Mouse (Mus musculus): ENCODE measurements around the gene Ap1b1.
"Not testable (repeated sequence)": the region's sequence is repeated elsewhere in the genome, so short reads cannot be mapped to it uniquely, and the experiment has no call there.

Ap1b1 gene

DNA sequence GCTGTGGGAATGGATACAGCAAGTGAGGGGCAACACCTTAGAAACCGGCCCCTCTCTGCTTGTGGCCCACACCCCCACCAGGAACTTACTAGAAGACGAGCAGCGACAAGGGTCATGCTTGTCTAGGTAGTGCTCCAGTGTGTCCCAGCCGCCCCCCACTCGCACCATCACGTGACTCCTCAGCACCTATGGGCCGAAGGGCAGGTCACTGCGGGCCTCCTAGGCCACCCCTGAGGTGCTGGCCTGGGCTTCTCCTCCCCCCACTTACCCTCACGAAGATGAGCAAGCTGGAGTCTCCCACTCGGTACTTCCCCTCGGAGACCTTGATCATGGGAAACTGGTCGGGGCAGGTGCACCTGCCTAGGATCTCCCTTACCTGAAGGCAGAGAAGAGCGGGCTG is 75.7 kb downstream of the Ap1b1 start:
- peak; percentile 3 for DNase-seq (ENCODE audit: low spot score)

DNA sequence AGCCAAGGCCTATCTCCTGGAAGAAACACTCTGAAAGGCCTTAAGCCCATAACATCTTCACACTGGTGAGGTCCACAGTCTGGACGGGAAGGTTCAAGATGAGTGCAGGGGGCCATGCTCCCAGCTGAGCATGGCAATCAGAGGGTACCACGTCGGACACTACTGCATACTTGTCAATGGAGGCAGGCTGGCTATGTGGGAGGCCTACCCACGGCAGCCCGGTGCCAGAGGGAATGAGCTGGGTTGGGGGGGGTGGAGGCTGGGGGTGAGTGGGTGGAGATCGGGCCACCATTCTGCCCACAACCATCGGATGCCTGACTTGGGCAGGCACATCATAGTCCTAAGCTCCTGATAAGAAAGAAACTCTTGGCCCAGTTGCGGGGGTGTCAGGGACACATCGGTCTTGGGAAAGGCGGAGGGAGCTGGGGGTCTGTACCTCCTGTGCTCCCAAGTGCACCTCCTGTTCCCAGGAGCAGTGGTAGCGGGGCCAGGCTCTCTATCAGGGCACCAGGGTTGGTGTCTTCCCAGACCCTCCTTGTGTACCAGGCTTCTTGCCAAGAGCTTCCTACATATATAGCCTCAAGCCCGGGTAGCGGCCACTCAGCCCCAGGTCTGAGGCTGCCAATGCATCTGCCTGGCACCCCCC is 76.4 kb downstream of the Ap1b1 start:
- no peak for DNase-seq (ENCODE audit: low spot score)

DNA sequence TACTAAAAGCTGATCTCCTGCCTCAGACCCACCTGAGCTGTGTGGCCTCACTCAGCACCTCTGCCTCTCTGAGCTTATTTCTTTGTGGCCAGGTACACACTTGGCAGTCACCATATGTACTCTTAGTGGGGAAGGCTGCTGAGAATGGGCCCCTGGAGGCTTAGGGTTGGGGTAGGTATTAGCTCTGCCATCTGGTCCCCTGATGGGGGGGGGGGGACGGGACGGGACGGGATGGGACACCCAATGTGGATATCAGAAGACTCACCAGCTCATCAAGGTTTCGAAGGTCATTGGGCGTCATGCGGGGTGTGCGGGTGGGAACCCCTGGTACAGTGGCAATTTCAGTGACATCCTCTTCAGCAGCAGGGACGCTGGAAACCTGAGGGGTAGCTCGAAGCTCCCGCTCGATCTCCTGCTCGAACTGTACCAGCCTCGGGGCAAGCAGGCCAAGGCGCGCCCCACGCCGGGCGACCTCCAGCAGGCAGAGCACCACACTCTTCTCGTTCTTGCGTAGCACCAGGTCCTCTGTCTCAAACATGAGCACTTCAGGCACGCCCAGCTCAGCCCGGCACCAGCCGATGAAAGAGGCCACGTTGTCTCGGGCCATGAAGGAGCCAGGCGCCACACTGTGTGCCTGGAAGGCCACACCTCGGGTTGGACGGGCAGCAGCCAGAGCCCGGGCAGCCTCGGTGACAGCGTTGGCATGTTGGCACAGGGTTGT is 77.1 kb downstream of the Ap1b1 start:
- DNase-seq (ENCODE audit: low spot score) = no peak

DNA sequence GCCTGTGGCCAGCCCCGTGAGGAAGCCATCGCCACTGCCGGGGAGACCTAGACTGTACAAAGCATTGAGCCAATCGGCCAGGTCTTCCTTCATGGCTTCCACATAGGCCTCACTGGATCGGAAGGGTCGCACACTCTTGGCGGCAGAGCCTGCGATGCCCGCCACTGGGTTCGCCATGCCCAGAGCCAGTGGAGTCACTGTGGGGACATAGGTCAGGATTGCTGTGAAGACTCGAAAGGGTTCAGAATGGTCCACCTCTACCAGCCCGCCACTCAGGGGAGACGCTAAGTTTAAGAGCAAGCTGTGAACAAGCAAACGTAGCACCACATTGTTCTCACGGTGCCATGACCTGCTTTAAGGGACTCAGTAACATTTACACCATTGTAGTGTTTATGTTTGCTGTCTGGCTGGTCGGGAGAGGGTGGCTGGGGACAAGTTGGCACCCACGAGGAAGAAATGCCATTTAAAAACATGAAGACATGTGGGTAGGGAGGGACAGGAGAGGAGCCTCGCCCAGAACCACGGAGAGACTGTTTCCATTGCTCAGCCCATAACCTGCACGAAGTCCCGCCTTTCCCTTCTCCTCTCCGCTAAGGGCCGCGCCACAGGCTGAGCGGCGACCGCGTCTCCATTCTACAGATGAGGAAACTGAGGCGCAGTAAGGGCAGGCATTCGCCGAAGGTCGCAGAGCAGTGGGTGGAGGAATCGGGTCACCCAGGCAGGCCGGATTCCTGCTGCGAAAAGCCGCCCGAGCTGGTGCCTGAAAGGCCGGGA is 77.8 kb downstream of the Ap1b1 start:
- peak; percentile 16 for DNase-seq (ENCODE audit: low spot score)

DNA sequence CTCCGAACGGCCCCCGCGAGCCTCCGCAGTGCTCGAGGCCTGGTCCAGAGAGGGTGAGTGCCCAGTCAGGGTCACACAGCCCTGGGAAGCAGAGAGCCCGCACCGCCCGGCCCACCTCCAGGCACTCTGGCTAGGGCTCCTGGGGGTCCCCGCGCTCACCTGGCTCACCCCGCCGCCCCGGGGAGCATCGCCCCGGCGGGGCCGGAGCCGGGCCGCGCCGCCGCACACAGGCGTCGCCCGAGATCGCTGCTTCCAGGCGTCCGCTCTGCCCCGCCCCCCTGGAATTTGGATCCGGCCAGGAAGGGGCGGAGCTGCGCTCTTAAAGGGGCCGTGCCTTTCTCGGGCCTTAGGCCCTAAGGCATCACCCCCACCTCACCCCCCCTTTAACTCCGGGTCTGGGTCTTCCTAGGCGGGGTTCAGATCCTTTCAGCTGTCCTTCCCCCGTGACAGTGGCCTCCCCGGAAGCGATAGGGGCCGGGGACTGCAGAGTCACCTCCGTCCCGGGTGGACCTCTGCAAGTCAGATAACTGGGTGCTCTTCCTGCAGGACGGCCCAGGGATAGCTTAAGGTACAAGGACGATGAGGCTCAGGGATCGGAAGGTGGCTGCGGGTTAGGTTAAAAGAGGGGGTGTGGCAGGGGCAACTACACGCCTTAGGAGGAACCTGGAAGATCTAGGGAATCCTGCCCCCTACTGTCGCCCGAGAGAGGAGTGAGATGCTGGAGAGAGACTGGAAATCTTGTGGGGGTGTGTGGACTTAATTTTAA is 78.6 kb downstream of the Ap1b1 start, which contains the start of gene Gas2l1:
Gene Gas2l1 (minus strand): TSS at position 272 of the 766 bp plus-strand sequence.
- peak; percentile 90 for DNase-seq (ENCODE audit: low spot score)

DNA sequence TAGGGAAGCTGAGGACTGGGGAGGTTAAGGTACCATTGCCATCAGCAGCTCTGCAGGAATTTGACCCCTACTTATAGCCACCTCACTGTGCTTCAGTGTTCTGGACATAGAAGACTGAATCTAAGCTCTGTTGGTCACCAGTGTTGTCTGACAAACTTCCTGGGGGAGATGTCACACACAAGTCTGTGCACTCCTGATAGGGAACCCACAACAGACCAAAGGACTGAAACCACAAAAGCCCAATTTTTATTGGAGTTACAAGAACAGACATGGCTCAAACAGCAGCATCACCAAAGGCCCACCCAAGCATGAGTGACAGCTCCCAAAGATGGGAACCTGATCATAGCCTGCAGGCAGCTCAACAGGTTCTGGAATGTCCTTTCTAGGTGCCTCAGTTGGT is 80.4 kb downstream of the Ap1b1 start:
- no peak for DNase-seq (ENCODE audit: low spot score)

DNA sequence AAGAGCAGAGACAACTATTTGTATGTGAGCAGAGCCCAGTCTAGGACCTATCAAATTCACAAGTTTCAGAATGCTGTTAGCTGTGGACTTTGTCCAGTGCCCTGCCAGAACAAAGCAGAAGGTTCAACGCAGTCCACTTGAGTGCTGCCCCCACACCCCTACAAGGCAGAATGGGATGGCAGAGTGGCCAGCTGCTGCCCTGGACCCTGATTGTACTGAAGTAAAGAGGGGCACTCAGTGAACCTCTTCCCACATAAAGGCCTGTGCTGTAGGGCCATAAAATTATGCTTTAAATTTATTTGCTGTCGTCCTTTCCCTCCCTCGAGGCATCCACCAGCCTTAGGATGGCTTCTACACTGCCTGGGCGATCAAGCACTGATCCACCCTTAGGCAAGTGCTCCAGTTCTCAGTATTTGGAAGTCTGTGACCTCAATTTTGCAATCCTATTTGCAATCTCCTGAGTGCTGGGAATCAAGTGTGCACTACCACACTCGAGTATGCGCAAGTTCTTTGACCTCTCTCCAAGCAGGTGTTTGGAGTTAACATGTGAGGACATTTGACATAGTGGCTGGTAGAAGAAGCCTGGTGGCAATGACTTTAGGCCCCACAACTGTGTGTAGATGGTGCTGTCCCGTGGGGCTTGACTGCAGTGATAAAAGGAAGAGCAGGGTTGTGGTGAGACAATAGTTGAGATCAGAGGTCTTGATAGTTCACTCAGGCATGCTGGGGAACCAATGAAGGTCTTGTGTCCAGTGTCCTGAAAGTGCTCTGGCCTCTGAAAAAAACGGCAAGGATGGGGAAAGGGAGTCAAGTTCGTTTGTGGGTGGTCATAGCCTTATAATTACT is 81.7 kb downstream of the Ap1b1 start:
- peak; percentile 73 for DNase-seq (ENCODE audit: low spot score)

DNA sequence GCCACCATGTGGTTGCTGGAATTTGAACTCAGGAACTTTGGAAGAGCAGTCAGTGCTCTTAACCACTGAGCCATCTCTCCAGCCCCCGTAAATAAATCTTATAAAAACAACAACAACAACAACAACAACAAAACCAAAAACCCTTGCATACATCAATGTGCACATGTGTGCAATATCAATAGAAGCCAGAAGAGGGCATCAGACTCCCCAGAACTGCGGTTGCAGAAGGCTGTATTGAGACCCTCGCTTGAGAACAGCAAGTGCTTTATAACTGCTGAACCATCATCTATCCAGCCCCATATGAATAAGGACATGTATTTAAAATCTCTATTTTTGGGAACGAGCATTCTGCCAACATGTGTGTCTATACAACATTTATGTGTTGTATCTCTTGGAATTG is 88.3 kb downstream of the Ap1b1 start:
- peak; percentile 17 for DNase-seq (ENCODE audit: low spot score)

DNA sequence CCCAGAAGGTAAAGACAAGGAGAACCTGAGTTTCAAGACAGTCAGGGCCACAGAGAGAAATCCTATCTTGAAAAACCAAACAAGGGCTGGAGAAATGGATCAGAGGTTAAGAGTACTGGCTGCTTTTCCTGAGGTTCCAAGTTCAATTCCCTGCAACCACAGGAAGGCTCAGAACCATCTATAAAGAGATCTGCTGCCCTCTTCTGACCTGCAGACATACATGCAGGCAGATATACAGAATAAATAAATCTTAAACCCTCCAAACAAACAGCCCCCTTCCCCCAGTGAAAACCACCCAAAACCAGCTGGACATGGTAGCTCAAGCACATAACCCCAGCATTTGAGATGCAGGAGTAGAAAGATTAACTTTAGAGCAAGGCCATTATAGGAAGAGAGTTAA is 89.1 kb downstream of the Ap1b1 start:
- DNase-seq (ENCODE audit: low spot score) = no peak

DNA sequence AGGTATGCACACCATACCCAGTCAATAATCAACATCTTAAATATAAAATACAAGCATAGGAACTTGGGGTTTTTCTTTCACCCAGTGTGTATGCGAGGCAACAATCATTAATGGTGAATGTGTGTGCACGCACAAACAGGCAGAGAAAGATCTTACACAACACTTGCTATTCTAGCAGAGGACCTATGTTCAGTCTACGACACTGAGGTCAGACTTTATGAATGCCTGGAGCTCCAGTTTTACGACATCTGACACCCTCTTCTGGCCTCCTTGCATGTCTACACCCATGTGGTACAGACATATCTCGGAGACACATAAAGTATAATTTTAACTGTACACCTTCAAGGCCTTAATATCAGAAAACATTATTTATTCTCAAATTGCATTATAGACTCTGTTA is 90.2 kb downstream of the Ap1b1 start:
- not testable (repeated sequence) for DNase-seq (ENCODE audit: low spot score)

DNA sequence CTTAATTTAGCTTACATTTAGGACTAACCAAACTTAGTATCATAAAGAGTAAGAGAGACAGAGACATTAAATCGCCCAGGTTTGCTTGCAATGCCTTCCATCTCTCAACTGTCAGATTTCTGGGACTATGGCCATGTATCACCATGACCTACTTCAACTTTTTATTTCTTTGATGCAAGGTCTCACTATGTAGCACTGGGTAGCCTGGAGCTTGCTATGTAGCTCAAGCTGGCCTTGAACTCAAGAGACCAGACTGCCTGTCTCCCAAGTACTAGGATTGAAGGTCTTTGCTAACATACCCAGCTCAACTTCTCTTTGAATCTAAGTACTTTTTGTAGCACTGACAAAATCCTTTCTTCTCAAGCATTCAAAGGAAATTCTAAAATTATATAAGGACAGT is 102.5 kb downstream of the Ap1b1 start:
- DNase-seq (ENCODE audit: low spot score) = no peak

DNA sequence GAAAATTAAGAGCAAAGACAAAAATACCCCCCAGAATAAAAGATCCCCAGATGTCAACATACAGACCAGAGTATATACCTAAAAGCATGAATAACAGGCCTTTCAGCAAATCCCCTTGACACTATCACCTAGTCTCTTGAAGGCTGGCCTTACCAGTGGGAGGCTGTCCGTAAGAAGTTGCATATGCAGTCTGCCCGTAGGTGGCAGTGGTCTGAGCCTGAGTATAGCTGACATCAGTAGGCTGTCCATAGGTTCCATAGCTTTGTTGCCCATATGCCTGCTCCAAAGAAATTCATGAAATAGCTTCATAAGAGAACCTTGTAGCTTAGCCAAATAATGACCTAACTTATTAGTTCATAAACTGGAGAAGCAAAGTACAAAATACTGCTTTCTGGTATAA is 105.1 kb downstream of the Ap1b1 start:
- peak; percentile 14 for DNase-seq (ENCODE audit: low spot score)

Data from lung, postnatal 25 days (tissue).